Mouse (Mus musculus) spleen, postnatal 10 days (tissue): Measurements from ENCODE around the gene C2cd5.

Experiments used
- DNase-seq, 2 experiments: peaks; one replicate each; pipeline ENCODE4 v3.0.0; 2021 to 2022; ENCODE audit warnings: low spot score in 2 of 2

Gene C2cd5

DNA sequence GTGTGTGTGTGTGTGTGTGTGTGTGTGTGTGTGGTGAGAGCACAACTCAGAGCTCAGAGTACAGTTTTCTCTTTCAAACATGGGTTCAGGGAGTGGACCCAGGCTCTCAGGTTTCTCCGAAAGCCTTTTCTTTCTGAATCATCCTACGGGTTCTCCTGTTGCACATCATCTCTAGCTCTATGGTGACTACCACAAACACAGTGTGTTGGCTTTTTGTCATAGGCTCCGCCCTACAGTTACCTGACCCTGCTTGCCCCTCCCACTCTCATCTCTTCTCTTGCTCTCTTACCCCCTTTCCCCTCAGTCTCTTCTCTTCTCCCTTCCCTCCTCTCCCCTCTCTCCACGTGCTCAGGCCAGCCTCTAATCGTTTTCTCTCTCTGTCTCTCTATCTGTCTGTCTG lies 15.6 kb upstream of the C2cd5 start:
- no peak for DNase-seq

DNA sequence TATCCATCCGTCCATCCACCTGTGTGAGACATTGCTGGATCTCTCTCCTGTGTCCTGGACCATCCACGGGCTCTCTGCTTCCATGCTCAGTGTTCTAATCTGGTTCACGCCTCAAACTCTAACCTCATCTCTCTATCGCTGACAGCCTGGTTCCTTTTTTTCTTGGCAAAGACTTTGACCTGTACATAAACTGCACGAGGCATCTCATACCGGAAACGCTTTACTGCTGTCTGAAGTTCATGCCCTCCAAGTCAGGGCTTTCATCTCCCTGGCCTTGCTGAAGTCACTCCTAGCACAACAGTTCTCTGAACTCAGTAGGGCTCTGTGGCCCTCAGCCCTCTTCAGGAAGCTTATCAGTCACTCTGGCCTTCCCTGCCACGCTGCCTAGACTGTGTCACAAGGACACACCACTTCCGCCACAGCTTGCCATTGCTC lies 15.1 kb upstream of the C2cd5 start:
- peak; percentile 31 to 51 for DNase-seq

DNA sequence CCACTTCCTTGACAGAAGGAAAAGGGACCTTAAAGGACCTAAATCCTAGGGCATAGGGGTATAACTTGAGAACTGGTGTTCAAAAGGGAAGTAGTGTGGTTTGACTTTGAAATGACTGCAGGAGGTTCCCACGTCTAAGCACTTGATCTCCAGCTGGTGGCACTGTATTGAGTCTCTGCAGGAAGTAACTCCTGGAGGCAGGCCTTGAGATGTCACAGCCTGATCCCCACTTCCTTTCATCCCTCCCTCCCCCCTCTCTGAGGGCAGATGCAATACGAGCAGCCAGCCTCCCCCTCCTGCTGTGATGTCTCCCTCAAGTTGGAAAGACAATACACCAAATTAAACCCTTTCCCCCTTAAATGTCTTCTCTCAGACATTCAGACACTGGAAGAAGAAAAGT lies 14.6 kb upstream of the C2cd5 start:
- DNase-seq: peak in 1 of 2 experiments; percentile 54

DNA sequence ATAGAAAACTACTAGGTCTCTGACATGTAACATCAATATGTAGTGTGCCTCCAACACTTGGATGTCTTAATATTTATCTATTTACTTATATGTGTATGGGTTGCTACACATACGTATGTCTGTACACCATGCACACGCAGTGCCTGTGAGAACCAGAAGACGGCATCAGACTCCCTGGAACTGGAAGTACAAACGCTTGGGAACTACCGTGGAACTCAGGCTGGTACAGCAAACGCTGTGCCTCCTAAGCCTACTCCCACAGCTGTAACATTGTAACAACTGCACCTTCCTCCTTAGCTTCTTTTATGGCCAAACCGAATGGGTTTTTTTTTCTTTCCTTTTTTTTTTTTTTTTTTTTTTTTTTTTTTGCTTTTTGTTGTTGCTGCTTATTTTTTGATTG lies 10.4 kb upstream of the C2cd5 start:
- no peak for DNase-seq

DNA sequence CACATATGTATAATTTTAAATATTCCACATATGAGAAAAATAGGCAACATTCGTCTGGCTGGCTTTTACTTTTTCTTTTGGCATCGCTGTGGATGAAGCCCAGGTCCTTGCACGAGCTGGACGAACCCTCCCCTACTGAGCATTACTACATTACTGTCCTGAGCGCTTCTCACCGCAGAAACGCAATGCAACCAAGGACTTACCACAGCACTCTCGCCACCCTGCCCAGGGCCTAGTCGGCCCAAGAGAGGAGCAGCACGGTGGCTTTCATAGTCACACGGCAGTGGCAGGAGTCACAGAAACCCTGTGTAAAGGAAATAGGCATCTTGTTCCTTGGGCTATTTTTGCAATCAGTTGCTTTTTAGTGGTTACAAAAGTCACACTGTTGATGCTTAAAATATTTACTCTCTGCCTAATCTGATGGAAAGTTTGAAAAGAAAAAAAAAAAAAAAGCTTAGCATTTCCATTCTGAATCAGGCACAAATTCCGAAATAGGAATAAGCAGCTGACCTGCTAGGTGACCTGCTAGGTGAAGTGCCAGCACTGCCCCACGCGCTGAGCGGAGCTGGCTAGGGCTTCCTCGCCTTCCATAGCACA lies 9.8 kb upstream of the C2cd5 start:
- DNase-seq: no peak

DNA sequence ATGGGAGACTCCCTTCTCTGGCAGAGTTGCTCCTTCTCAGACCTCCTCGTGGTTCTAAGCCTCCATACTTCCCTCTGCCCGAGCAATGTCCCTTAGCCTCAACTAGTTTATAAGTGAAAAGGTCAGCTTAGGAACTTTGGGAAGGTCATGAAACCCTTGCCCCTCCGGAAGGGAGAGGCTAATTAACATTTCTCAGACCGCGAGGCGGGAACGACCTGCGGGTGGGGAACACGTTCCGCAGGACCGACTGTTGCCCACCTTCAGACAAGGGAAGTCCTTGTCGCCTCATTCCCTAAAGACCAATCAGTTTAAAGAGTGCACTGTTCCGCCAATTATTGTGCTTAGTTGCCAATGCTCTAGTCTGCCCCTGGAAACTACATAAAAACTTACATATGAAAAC lies 8.1 kb upstream of the C2cd5 start:
- DNase-seq: no peak

DNA sequence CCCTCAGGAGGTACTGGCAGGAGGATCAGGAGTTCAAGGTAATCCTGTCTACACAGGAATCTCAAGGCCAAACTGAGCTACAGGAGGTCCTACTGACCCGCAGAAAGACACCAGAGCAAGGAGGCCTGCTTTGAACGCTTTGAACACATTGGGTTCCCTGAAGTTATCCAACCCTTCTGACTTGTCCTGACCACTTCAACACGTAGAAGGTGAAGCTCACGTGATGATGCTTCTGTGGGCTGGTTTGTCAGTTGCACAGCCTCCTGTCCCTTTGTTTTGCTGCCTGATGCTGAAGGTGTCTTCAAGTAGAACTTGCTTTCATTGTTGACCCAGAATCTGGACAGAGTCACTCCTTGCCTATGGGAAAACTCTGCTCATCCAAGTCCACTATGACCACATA lies 7.7 kb upstream of the C2cd5 start:
- DNase-seq: no peak

DNA sequence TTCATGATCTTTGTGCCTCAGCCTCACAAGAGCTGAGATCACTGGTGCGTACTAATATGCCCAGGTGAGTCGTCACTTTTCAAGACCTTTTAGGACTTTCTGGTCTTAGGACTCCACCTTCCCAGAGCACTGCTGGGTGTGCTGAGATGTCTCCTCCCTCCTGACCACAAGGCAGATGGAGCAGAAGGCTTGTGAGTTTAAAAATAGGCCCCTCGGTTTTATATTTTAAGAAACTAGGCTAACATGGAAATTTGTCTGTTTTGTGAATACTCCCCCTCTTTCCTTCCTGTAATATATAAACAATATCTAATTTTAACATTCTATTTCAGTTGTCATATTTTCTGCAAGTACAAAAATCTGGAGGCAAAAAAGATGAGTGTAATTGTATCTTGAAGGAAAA lies 5.8 kb upstream of the C2cd5 start:
- DNase-seq: no peak

DNA sequence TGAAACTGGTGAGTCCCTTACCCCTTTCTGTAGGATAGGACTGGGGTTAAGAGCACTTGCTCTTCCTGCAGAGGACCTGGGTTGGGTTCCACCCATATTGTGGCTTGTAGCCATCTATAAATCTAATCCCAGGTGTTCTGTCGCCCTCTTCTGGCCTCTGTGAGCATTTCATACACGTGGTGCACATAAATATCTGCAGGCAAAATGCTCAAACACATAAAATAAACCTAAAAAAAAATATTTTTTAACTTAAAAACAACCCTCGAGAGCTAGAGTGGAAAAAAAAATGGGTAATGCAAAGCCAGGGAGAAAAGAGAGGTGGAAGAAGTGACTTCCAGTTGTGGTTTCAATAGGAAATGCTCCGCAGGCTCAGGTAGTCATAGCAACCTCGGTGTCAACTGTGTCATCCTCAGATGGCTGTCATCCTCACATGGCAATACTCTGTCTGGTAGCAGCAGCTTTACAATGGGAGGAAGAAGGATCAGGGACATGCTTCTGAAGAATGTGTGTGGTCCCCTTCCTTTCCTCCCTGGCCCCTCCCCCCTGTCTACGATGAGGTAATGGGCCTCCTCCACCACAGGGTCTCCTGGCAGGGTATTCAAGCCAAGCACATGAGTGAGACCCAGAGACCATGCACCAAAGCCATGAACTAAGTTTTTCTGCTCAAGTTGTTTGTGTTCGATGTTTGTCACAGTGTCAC lies 4.2 kb upstream of the C2cd5 start:
- DNase-seq: peak in 1 of 2 experiments; percentile 40

DNA sequence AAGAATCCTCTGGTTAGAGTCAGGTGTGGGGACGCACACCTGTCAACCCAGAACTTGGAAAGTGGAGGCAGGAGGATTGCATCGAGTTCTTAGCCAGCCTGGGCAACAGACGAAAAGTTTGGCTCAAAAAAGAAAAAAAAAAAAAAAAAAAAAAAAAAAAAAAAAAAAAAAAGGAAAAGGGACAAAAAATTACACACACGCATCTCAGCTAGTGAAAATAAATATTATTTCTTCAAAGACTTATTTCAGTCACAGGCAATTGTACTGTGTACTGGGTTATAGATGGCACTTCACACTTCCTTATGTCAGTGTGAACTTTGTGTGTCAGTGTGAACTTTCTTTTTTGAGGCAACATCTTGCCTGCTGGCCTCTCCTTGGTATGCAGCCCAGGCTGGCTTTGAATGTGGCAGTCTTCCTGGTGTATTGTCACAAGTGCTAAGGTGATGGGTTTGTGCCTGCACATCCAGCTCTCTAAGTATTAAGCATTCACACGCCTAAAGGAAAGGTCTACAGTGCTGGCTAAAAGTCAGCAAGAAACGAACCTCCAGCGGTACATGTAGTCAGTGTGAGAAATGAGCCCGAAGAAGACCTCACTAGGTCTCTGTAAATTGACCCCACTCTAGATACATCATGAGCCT lies 656 bp upstream of the C2cd5 start:
- DNase-seq: no peak

DNA sequence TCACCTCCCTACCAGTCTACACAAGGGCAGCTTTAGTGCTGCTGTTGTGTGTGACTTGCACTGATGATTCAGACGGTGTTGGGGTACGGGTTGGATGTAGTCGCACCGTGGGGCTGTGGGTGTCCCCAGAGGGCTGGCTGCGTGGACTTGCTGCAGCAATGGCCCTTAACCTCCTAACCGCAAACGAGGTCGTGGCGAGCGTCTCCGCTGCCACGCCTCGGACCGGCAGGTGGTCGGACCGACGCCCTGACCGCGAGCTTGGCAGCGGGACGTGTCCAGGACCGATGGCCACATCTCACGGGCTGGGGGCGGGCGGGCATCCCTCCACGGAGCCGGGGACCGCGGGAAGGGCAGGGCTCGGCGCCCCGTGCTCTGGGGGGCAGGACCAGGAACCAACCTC lies 660 bp downstream of the C2cd5 start:
- peak; percentile 69 to 78 for DNase-seq

DNA sequence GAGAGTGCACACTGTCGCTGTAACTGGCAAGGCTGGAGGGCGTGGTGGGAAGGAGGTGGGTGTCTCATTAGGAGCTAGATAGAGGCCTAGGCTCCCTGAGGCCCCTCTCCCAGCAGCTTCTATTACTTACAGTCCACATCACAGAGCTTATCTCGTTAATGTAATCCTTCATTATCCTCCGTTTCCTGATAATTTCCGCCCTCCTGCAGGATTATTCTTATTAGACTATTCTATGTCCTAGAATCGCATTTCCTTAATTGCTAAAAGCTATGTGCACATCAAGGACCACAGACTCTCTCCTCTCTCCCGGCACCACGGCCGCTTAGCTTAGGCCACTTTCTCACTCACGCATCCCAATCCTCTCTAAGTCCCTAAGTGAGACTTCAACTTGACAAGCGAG lies 4.8 kb downstream of the C2cd5 start:
- no peak for DNase-seq

DNA sequence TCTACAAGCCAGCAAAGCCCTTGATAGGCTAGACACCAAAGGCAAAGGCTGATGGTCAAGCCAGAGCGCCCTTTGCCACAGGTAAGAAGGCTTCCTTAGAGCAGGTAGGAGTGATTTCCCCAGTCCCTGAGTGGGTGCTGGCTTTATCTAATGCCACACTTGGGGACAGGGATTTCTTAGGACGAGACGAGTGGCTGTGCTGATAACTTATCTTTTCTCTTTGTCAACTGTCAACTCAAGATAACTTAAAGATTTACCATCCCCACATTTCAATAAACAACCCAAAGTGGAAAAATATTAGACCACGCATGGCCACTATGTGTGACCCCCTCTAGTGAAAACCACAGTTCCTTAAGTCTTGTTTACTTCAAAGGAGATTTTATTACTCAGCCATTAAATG lies 7.1 kb downstream of the C2cd5 start:
- no peak for DNase-seq

DNA sequence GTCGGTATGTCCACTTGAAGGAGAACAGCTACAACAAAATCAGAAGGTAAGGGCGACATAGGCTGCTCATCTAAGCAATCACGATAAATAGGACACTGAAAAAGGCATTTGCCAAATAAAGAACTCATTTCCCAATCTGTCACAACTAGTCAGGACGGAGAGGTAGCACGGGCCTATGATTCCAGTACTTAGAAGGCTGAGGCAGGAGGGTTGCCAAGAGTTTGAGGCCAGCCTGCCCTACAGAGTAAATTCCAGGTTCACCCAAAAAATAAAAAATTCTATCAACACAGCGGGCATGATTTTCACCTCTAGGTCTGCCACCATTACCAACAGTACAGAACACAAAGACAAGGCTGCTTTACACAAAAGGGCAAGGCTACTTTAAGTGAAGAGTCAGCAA lies 8.9 kb downstream of the C2cd5 start:
- DNase-seq: no peak

DNA sequence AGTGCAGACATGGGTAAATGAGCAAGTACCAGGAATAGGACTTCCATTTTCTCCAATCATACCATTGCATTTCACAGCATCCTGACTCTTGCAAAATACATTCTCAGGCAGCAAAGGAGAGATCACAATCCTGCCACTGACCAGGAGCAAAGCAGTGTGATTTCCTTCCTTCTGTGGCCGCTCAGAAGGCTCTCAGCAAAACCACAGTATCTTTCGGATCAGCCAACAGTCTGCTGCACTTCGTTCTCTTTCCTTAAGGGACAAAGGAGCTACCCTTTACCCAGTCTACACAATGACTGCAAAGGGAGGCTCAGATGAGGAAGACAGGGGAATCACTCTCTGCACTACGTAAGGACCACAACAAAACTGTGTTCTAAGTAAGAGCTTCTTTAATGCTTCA lies 12.6 kb downstream of the C2cd5 start:
- no peak for DNase-seq

DNA sequence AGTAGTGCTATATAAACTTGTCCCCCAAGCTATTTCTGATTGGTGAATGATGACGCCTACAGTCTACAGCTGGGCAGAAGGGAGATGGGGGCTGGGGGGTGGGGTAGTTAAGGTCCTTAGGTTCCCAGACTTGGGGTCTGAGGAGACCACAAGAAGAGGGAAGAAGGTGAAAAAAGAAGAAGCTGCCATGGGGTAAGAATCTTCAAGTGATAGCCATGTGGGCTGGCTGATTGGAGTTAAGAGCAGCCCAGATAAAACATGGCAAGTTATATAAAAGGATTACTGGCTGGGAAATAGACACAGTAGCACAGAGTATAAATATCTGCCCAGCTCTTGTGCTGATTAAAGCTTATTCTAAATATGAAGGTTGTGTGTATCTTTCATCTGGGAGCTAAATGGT lies 14.0 kb downstream of the C2cd5 start:
- no peak for DNase-seq

DNA sequence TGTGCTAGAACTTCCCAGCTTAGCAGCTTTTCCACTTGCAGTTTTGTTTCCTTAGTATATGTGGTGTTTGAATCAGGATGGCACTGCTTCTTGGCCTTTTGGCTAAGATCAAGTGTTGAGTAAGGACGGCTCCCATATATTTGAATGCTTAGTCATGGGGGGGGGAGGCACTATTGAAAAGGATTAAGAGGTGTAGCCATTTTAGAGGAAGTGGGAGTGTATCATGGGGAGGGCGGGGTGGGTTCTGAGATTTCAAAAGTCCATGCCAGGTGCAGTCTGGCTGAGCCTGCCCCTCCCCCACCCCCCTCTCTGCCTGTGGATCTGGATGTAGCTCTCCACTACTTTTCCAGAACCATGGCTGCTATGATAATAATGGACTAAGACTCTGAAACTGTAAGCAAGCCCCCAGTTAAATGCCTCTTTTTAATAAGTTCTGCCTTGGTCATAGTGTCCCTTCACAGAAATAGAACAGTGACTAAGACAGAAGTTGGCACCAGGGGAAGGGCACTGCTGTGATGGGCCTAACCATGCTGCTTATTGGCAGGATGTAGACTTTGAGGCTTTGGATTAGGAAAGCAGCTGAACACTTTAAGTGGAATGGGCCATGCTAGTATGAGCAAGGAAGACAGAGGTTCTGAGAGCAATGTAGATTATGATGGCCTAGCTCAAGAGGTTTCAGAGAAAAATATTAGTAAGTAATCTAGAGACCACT lies 15.5 kb downstream of the C2cd5 start:
- no peak for DNase-seq

DNA sequence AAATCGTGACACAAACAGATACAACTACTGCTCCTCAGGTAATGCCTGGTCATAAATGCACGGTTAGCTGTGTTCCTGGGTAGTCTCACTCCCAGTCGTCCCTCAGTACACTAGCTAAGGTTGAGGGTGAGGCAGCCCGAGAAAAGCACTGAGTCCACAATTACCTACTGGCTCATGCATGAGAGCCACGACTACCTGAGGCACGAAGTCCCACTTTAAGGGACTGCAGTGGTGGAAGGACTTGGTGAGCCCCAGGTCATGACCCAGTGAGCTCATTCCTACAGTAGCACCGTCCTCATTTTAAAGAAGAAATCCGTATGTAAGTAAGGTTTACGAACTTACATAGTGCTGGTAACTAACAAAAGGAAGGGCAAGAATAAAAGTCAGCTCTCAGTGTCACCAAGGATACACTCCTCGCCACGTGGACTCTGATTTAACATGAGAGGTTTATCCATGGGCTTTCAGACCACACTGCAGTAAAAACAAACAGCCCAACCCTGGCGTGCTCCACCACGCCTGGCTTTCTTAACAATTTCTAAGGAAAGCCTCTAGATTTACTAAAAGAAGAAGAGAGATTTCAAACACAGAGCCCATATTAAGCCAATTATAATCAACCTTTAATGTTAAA lies 18.3 kb downstream of the C2cd5 start:
- no peak for DNase-seq

DNA sequence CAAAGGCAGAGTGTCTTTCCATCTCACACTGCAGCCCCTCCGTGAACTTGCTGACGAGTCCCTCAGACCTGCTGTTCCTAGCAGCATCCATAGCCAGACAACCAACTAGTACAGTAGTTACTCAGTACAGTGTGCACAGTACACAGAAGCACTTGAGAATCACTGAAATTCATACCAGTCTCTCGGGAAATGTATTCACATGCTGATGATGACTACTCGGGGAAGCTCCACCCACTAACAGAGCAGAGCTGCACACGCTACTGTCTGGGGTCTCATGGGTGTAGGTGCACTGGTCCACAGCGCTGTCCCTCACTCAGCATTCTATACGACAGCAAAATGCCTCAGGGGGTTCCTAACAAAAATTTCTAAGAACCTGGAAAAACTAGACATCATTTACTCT lies 19.2 kb downstream of the C2cd5 start:
- DNase-seq: no peak

DNA sequence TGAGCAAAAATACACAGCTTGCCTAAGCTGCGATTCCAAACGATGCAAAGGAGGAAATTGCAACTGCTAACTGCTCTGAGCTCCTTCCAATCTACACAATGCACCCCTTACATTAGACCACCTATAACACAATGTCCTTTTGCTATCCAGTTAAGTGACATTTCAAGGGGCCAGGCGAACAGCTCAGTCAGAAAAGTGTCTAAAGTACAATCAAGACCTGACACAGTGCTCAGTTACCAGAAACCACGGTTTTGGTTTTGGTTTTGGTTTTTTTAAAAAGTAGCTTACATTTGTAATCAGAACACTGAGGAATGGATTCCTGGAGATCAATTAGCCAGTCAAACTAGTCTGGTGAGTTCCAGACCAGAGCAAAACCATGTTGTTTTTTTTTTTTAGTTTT lies 20.8 kb downstream of the C2cd5 start:
- DNase-seq: no peak

DNA sequence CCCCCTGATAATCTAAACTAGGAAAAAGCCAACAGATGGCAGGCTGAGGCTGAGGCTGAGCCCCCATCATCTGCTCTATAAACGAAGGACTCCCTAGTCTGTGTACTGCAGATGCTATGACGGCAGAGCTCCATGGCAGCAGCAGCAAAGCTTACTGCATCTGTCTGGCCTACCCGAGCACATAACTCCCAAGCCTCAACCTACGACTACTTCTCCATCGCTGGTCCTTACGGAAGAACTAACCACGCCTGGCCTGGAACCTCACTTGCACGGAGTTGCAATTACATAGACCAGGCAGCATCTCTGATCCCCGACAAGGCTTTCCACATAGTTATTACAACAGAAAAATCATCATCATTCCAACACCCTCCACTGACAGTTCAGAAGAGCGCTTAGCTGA lies 23.5 kb downstream of the C2cd5 start:
- DNase-seq: no peak

DNA sequence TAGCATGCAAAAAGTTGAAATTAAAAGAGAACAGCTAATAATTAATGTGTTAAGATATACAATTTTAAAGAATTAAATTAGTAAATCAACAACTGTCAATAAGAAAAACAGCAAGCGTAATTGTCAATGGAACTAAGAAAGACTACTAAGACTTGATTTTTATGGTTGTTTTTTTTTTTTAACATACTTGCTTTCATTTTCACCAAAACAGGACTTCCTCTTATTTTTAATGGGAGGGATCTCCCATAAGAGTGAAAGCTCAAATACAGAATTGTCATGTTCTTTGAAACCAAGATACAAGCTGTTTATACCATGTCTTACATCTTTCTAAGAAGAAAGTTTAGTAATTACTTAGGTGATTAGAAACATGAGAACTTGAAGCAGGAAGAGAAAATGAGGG lies 26.0 kb downstream of the C2cd5 start:
- no peak for DNase-seq
